Mouse (Mus musculus) brain, embryonic 14.5 days (tissue): ENCODE data around the gene Mast4.

Experiments
- CTCF ChIP-seq: fragments of 200-500 bp; IDR thresholded peaks from 2 replicates; pipeline ENCODE4 v1.5.1; 2012; ENCODE audit warnings: inconsistent platforms, mild to moderate bottlenecking, moderate library complexity, borderline replicate concordance; ENCODE audit not compliant: insufficient read depth, insufficient read length; ENCODE audit errors: extremely low read depth
- POLR2A ChIP-seq: fragments of 200-500 bp; IDR thresholded peaks from 2 replicates; pipeline ENCODE4 v1.6.1; 2012; ENCODE audit warnings: mild to moderate bottlenecking, inconsistent platforms, borderline replicate concordance; ENCODE audit not compliant: poor library complexity, insufficient read depth, insufficient read length, severe bottlenecking; ENCODE audit errors: extremely low read depth

- no peak for TF ChIP-seq POLR2A
- no peak for TF ChIP-seq CTCF
Observed at GRCm38 (mm10) chr13:102903689-102904088, 430.6 kb downstream of the Mast4 start.
